Mouse (Mus musculus): ENCODE results near the gene Gm20388. TPM values are rescaled to one million over a fixed set of nuclear protein-coding genes. Genes with fewer than 3 reads are reported as not detected.
"Not testable (repeated sequence)": the region's sequence is repeated elsewhere in the genome, so short reads cannot be mapped to it uniquely, and the experiment has no call there.

Gm20388 gene
- total RNA-seq, 2 experiments from 2014 or later: not detected

- DNase-seq (ENCODE audit: low spot score in 2 of 2): no peak
Observed at GRCm38 (mm10) chr8:120777732-120778131, 867.1 kb downstream of the Gm20388 start.

- DNase-seq (ENCODE audit: low spot score in 2 of 2): no peak
Observed at GRCm38 (mm10) chr8:120779106-120779505, 868.5 kb downstream of the Gm20388 start.

- no peak for DNase-seq (ENCODE audit: low spot score in 2 of 2)
Observed at GRCm38 (mm10) chr8:120783781-120784180, 873.1 kb downstream of the Gm20388 start.

GRCm38 (mm10) chr8:120786753-120787152, 876.1 kb downstream of the Gm20388 start:
- no peak for DNase-seq (ENCODE audit: low spot score in 2 of 2)

GRCm38 (mm10) chr8:120787631-120788030, 877.0 kb downstream of the Gm20388 start:
- DNase-seq (ENCODE audit: low spot score in 2 of 2): no peak

- no peak for DNase-seq (ENCODE audit: low spot score in 2 of 2)
Observed at GRCm38 (mm10) chr8:120792710-120793109, 882.1 kb downstream of the Gm20388 start.

GRCm38 (mm10) chr8:120795944-120796635, 885.4 kb downstream of the Gm20388 start:
- peak; percentile 68 to 74 for DNase-seq (ENCODE audit: low spot score in 2 of 2)

- no peak for DNase-seq (ENCODE audit: low spot score in 2 of 2)
Observed at GRCm38 (mm10) chr8:120797019-120797727, 886.5 kb downstream of the Gm20388 start.

GRCm38 (mm10) chr8:120800308-120800865, 889.7 kb downstream of the Gm20388 start:
- peak; percentile 41 to 49 for DNase-seq (ENCODE audit: low spot score in 2 of 2)

GRCm38 (mm10) chr8:120803661-120804375, 893.2 kb downstream of the Gm20388 start:
- DNase-seq (ENCODE audit: low spot score in 2 of 2): not testable (repeated sequence)

- DNase-seq (ENCODE audit: low spot score in 2 of 2): no peak
Observed at GRCm38 (mm10) chr8:120804741-120805140, 894.1 kb downstream of the Gm20388 start.

GRCm38 (mm10) chr8:120806780-120807264, 896.2 kb downstream of the Gm20388 start:
- no peak for DNase-seq (ENCODE audit: low spot score in 2 of 2)

GRCm38 (mm10) chr8:120807719-120808118, 897.1 kb downstream of the Gm20388 start:
- DNase-seq (ENCODE audit: low spot score in 2 of 2): no peak

- no peak for DNase-seq (ENCODE audit: low spot score in 2 of 2)
Observed at GRCm38 (mm10) chr8:120809050-120809449, 898.4 kb downstream of the Gm20388 start.

GRCm38 (mm10) chr8:120811953-120812352, 901.3 kb downstream of the Gm20388 start:
- no peak for DNase-seq (ENCODE audit: low spot score in 2 of 2)

GRCm38 (mm10) chr8:120813028-120813427, 902.4 kb downstream of the Gm20388 start:
- no peak for DNase-seq (ENCODE audit: low spot score in 2 of 2)

GRCm38 (mm10) chr8:120813839-120814238, 903.2 kb downstream of the Gm20388 start:
- no peak for DNase-seq (ENCODE audit: low spot score in 2 of 2)

- DNase-seq (ENCODE audit: low spot score in 2 of 2): no peak
Observed at GRCm38 (mm10) chr8:120816371-120816770, 905.7 kb downstream of the Gm20388 start.

- no peak for DNase-seq (ENCODE audit: low spot score in 2 of 2)
Observed at GRCm38 (mm10) chr8:120819906-120820305, 909.3 kb downstream of the Gm20388 start.

GRCm38 (mm10) chr8:120821399-120822170, 910.9 kb downstream of the Gm20388 start:
- peak; percentile 46 to 51 for DNase-seq (ENCODE audit: low spot score in 2 of 2)

- DNase-seq (ENCODE audit: low spot score in 2 of 2): no peak
Observed at GRCm38 (mm10) chr8:120823331-120823730, 912.7 kb downstream of the Gm20388 start.
